Mouse (Mus musculus) liver, embryonic 14.5 days (tissue): ENCODE measurements around the gene Kiss1. TPM values are rescaled to one million over a fixed set of nuclear protein-coding genes. Genes with fewer than 3 reads are reported as not detected.

Source experiments
- ATAC-seq: fragments of 200-750 bp; cut with Nextera tagmentation; 2 replicates; pipeline ENCODE4 v1.8.0; 2017; ENCODE audit warnings: moderate number of reproducible peaks, mild to moderate bottlenecking, moderate library complexity; ENCODE audit not compliant: insufficient read depth
- DNase-seq, 3 experiments: peaks; one replicate each; pipeline ENCODE4 v3.0.0-alpha.2; 2012 to 2013; ENCODE audit warnings: low read depth in 3 of 3, low spot score in 3 of 3
- H3K27ac ChIP-seq: fragments of 300-500 bp; sonication (generic); 2 replicates; pipeline ENCODE4 v1.5.1; 2014; ENCODE audit warnings: moderate library complexity, mild to moderate bottlenecking, control low read depth, inconsistent platforms
- H3K27me3 ChIP-seq: fragments of 300-500 bp; sonication (generic); 2 replicates; pipeline ENCODE4 v1.6.1; 2014; ENCODE audit warnings: mild to moderate bottlenecking, low read length, moderate library complexity; ENCODE audit not compliant: control insufficient read depth, insufficient read depth
- H3K36me3 ChIP-seq: fragments of 300-500 bp; sonication (generic); replicated peaks from 2 replicates; pipeline ENCODE4 v1.6.1; 2014; ENCODE audit warnings: low read depth; ENCODE audit not compliant: control insufficient read depth, insufficient read depth
- H3K4me1 ChIP-seq, 2 experiments: fragments of 200-500 bp in 1 of 2; fragments of 300-500 bp in 1 of 2; sonication (generic) in 1 of 2; replicated peaks; 2 replicates each; pipeline ENCODE4 v1.6.1; 2012 to 2014; ENCODE audit warnings: antibody characterized with exemption in 1 of 2, inconsistent platforms in 1 of 2, low read length in 1 of 2; ENCODE audit not compliant: control insufficient read depth in 2 of 2, insufficient read depth in 2 of 2
- H3K4me2 ChIP-seq: fragments of 300-500 bp; sonication (generic); 2 replicates; pipeline ENCODE4 v1.6.1; 2014; ENCODE audit warnings: low read depth, mild to moderate bottlenecking, control low read depth, moderate library complexity
- H3K4me3 ChIP-seq, 2 experiments: fragments of 200-500 bp in 1 of 2; fragments of 300-500 bp in 1 of 2; sonication (generic) in 1 of 2; 2 replicates each; pipeline ENCODE4 v1.5.1; 2012 to 2014; ENCODE audit warnings: low read depth in 2 of 2, low read length in 2 of 2, mild to moderate bottlenecking in 2 of 2, control low read depth in 1 of 2, inconsistent platforms in 1 of 2, moderate library complexity in 1 of 2; ENCODE audit not compliant: insufficient read depth in 1 of 2
- H3K9ac ChIP-seq: fragments of 300-500 bp; sonication (generic); replicated peaks from 2 replicates; pipeline ENCODE4 v1.6.1; 2014; ENCODE audit warnings: mild to moderate bottlenecking, control low read depth, moderate library complexity
- H3K9me3 ChIP-seq: fragments of 300-500 bp; sonication (generic); 2 replicates; pipeline ENCODE4 v1.6.1; 2016; ENCODE audit warnings: low read length, mixed read lengths; ENCODE audit not compliant: control insufficient read depth
- CTCF ChIP-seq: IDR thresholded peaks from 2 replicates; pipeline ENCODE4 v1.5.1; 2016; ENCODE audit warnings: antibody characterized with exemption, low read depth, control low read depth
- EP300 ChIP-seq: IDR thresholded peaks from 2 replicates; pipeline ENCODE4 v1.6.1; 2016; ENCODE audit warnings: antibody characterized with exemption, low read depth
- WGBS: fragments of 180-500 bp; shearing (Covaris S2); extraction: QIAGEN DNeasy Blood & Tissue Kit; methylation state at CpG from one replicate; pipeline ENCODE4 v1.1.7; 2014; ENCODE audit not compliant: insufficient replicate concordance; 5-methylcytosine and 5-hydroxymethylcytosine counted together
- polyA plus RNA-seq, 2 experiments: library from polyadenylated mRNA; depleted of rRNA in 1 of 2; stranded (reverse) in 1 of 2; unstranded in 1 of 2; fragments of >200 nt; fragmentation: Nextera tagmentation in 1 of 2; extraction: Ambion mirVana in 1 of 2; gene quantifications; 2 replicates each; pipeline versions ENCODE4 v1.2.1 to v1.2.3; 2012 to 2014

Gene Kiss1
- polyA plus RNA-seq, 2 experiments = not detected

DNA sequence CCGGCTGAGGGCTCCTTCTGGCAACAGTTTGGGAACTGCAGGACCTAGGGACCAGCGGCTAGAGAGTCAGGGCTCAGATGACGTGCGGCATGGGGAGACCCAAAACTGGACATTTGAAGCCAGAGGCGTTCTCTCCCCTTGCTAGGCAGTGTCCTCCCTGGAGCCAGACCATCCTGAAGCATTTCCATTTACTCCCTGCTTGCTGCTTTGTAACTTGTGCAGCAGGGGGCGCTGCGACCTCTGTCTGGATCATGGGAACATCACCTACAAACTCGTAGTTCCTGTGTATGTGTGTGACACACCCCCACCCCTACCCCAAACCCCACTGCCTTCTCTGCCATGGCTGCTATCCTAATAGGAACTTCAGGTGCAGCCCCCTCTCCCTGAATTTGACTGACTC lies 7.3 kb upstream of the Kiss1 start:
- no peak overlapping the region for H3K4me2 ChIP-seq
- no peak for ATAC-seq
- no peaks in the 10 kb centered on the region; the same call in 1 of the 2 replicates for H3K9me3 ChIP-seq
- H3K27me3 ChIP-seq = no peaks in the 10 kb centered on the region
- 23% methylated on average over 8 of the region's 8 CpGs for WGBS
- H3K27ac ChIP-seq = no peak overlapping the region
- TF ChIP-seq CTCF = peak; percentile 78
- no peak for TF ChIP-seq EP300
- no peak overlapping the region for H3K4me3 ChIP-seq
- no peaks in the 10 kb centered on the region for H3K4me1 ChIP-seq
- no peaks in the 10 kb centered on the region for H3K36me3 ChIP-seq
- peak in 2 of 3 experiments; percentile 12 to 14 for DNase-seq
- no peak overlapping the region for H3K9ac ChIP-seq

GRCm38 (mm10) chr1:133315775-133316174 lies 5.9 kb upstream of the Kiss1 start:
- no peaks in the 10 kb centered on the region for H3K36me3 ChIP-seq
- ATAC-seq (no peak), DNase-seq (no peak)
- H3K27ac ChIP-seq = no peak overlapping the region
- WGBS = 42% methylated on average over 6 of the region's 6 CpGs
- TF ChIP-seq EP300 = no peak
- no peak for TF ChIP-seq CTCF
- H3K4me2 ChIP-seq = no peak overlapping the region
- H3K4me3 ChIP-seq = no peak overlapping the region
- no peaks in the 10 kb centered on the region for H3K4me1 ChIP-seq
- no peaks in the 10 kb centered on the region for H3K27me3 ChIP-seq
- no peaks in the 10 kb centered on the region; the same call in 1 of the 2 replicates for H3K9me3 ChIP-seq
- H3K9ac ChIP-seq = no peak overlapping the region

DNA sequence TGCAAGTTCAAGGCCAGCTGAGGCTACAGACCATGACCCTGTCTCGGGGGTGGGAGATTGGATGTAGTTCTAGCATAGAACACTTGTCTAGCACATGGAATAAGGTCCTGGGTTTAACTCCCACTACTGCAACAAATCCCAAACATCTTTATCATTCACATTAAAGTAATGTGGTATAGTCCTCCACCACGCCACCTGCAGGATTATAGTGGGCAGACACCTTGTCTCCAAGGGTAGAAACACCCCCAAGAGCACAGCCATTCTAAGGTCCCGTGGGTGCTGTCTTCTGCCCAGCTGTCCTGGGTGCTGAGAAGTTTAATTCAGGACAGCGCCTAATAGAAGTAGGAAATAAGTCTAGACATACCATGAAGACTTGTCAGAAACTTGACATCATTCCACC lies 5.1 kb upstream of the Kiss1 start:
- Histone ChIP-seq H3K27ac (no peak overlapping the region), H3K9me3 (no peaks in the 10 kb centered on the region; the same call in 1 of the 2 replicates), H3K4me2 (no peak overlapping the region), H3K36me3 (no peaks in the 10 kb centered on the region), H3K4me1 (no peaks in the 10 kb centered on the region), H3K9ac (no peak overlapping the region), H3K27me3 (no peaks in the 10 kb centered on the region), H3K4me3 (no peak overlapping the region)
- no peak for TF ChIP-seq EP300
- no peak for TF ChIP-seq CTCF
- WGBS = 56% methylated on average over 4 of the region's 4 CpGs
- no peak for DNase-seq
- ATAC-seq = no peak

- ATAC-seq (no peak), DNase-seq (no peak)
- Histone ChIP-seq H3K4me3 (no peak overlapping the region), H3K27ac (no peak overlapping the region), H3K9me3 (no peaks in the 10 kb centered on the region; the same call in 1 of the 2 replicates), H3K9ac (no peak overlapping the region), H3K27me3 (no peaks in the 10 kb centered on the region), H3K36me3 (no peaks in the 10 kb centered on the region), H3K4me1 (no peaks in the 10 kb centered on the region), H3K4me2 (no peak overlapping the region)
- TF ChIP-seq EP300 (no peak), CTCF (no peak)
- 48% methylated on average over 1 of the region's 1 CpGs for WGBS
Measured at GRCm38 (mm10) chr1:133317149-133317548, 4.5 kb upstream of the Kiss1 start.

- H3K36me3 ChIP-seq = no peaks in the 10 kb centered on the region
- DNase-seq (no peak), ATAC-seq (no peak)
Measured at GRCm38 (mm10) chr1:133323333-133323732, 1.7 kb downstream of the Kiss1 start.

More at GRCm38 (mm10) chr1:133323333-133323732, 1.7 kb downstream of the Kiss1 start:
- Histone ChIP-seq H3K4me1 (no peaks in the 10 kb centered on the region), H3K27me3 (peaks cover 2% of the 10 kb centered on the region), H3K9me3 (no peaks in the 10 kb centered on the region; the same call in 1 of the 2 replicates), H3K27ac (no peak overlapping the region), H3K4me2 (no peak overlapping the region), H3K4me3 (no peak overlapping the region), H3K9ac (no peak overlapping the region)
- 34% methylated on average over 5 of the region's 5 CpGs for WGBS
- TF ChIP-seq EP300 (no peak), CTCF (no peak)
